Mouse (Mus musculus): ENCODE measurements around the gene Qrich1.

Qrich1 gene

DNA sequence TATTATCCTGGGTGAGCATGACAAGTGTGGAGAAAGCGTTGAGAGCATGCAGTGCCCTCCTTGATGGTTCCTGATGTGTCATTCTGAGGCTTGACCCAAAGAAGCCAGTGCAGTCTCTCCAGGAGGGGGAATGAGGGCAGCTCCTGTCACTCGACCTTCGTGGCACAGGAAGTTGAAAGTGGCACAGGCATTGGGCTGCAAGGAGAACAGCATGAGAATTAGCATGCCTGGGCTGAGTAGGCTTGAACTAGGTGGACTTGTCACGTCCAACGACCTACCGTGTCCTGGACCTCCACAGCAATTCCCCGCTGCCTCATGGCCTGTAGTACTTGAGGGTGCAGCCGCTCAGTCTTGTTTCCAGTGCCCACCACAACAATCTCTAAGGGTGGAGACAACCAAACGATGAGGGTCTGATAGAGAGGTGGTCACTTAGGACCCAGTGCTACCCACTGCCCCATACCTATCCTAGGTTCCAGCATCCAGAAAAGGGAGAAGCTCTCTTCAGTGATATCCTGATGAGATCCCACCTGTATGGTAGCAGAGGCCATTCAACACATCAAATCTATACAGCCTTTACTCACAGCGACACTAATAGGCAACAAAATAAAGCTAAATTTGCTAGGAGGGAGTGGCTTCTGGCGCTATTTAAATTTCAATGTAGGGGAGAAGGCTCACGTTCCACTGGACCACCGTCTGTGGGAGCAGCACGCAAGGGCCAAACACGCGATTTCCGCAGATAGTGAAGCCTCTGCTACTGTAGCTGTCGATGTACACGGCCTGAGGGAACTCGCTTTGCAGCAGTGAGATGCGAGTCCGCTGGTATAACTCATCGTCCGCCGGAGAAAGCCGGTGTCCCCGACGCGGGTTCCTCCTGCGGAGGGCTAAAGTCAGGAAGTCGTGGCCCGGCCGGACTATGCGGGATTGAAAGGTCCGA lies 49.5 kb downstream of the Qrich1 start:
- DNase-seq, result no peak

DNA sequence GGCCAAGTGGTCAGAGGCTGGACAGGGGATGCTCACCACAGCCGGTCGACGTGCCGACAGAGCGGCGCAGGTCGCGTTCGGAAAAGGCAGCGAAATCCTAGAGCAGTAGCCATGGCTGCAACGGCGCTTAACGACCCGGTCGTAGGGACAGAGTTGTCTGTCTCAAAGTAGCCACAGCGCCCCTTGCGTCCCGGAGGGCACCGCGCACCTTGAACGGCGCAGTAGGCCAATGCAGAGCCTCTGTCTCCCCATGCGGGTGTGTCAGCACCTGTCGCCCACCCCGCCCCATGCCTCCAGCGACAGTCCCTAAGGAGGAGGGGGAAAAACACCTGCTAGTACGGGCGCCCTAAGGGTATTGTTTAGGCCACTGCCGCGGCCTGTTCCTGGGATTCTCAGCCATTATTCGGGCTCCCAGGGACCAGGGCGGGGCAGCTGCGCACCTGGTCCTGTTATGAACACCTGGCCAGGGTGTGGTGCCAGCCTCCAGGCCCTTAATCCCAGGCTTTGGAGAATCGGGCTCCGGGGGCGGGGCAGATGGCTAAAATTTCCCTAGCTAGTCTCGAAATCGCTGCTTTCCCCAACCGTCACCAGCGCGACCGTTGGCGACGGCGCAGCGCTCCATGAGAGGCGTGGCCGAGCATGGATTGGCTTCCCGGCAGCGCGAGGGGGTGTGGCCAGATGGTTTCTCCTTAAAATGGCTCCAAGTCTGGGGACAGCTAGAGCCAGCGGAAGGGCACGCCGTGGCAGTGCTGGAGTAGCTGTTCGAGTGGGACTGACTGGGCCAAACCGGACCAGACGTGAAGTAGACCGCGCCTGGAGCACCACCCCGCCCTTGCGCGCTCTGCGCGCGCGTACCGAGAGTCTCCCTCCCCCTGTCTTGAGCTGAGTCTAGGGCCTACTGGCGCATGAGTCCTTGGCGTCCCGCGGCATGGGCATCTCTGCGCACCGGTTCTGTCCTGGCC lies 50.5 kb downstream of the Qrich1 start, which contains the start of gene Ndufaf3:
TSS of gene Ndufaf3 (minus strand) at position 620 of the 962 bp plus-strand sequence.
- peak; percentile 98 for DNase-seq

DNA sequence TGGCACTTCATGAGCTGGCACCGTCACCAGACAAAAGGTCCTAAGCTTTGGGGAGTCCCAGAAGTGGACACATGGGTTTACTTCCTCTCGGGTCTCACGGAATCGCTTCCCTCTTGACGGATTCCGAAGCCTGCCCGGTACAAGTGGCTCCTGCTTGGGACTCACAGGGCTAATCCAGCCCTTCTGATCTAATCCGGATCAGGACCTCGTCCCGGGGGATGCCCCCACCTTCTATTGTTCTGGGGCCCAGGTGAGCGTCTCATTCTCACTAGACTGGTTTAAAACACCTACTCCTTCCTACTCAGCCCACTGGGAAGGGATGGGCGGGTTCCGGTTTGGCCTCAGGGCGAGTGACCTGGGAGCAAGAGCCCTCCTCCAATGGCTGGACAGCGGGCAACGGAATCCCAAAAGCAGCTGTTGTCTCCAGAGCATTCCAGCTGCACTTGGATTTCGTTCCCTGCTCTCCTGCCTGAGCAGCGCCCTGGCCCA lies 51.4 kb downstream of the Qrich1 start:
- DNase-seq, result peak; percentile 36

DNA sequence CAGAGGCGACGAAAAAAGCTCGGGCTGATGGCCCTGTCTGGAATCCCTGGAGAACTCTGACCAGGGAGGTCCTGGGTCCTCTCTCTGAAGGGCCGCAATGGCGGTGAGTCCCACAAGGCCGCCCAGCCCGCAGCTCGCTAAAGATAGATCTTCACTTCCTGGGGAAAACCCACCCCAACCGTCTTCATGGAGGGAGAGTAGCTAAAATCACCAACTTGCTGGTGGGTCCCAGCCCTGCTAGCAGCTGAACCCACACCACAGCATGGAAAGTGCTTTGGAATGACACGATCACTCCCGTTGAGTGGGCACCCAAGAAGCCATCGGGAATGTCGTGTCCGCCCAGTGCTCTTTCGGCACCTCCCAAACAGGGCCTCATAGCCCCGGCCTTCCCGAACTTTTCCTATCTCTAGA lies 51.9 kb downstream of the Qrich1 start:
- no peak for DNase-seq

DNA sequence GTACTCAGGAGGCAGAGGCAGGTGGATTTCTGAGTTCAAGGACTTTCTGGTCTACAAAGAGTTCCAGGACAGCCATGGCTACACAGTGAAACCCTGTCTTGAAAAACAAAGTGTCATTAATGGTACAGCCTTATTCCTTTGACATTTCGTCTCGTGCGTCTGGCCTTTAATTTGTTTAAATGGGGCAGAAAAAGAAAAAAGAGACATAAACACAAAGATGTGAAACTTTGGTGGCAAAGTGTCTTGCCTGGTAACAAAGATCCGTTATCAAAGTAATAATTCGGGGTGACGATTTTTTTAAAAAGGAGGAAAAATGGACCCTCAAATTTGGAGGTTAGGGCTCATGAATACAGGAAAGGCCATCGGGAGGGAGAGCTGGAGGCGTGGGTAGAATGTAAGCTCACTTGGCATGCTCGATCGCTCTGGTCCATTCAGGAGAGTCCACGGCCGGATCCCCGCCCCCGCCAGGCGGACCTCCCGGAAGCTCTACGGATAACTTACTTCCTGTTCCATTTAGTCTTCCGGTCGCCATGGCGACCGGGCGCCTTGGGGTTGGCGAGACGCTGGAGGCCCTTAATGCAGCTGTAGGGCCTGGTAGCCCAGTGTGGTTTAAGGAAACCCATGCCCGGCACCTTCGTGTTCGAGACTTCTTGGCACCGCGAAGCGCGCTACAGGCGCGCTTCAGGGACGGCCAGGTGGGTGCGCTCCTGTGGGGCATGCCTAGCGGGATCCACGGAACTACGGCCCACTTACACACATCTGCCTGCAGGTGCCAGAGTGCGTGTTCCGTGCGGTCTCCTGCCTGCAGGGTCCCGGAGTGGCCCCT lies 53.0 kb downstream of the Qrich1 start, which contains the start of gene Dalrd3:
TSS of gene Dalrd3 (plus strand) at position 506 of the 826 bp plus-strand sequence.
- DNase-seq, result peak; percentile 91

DNA sequence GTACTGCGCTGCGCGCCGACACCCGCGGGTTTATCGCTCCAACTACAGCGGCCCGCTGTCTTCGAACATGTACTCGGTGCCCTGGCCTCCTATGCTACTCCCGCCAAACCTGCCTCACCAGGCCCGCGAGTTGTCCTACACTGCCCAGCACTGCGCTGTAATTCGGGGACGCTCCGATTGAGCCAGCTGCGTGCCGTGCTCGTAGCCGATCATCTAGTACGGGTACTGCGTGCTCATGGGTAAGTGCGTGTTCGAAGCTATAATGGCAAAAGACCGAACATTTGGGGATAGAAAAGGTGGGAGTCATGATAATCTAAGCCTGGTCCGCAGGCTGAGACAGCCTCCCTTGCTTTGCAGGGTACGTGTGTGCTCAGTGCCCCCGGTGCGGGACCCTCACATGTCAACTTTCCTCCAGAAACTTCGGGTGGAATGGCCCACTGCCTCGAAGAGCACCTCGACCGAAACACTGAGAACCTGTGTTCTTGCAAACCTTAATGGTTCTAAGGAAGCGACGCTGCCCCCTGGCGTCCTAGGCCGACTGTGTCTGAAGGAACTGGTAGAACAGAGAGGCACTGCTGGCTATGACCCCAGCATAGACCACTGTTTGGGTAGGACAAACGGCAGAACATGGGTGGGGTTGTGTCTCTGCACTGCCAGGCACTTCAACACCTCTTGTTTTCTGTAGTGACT lies 53.7 kb downstream of the Qrich1 start:
- peak; percentile 85 for DNase-seq

DNA sequence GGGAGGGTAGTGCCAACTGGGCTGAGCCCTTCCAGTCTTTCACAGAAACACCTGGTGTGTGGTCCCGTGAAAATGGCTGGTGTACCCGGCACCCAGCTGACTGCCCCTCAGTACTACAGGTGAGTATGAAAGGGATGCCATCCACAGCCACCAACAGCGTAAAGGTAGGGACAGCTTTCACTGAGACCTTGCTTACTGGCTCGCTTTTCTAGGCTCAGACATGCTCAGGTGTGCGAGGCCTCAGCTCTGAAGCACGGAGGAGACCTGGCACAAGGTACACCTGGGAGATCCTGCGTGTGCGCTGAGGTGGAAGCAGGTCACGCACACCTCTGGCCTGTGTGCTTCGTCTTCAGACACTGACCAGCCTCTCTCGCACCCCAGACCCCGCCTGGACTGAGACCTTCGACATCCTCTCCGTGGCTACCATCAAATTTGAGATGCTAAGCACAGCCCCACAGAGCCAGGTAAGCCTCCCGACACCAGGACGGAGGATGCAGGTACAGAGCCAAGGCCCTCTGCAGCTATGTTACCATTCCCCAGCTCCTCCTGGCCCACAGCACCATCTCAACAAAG lies 54.9 kb downstream of the Qrich1 start:
- no peak for DNase-seq

DNA sequence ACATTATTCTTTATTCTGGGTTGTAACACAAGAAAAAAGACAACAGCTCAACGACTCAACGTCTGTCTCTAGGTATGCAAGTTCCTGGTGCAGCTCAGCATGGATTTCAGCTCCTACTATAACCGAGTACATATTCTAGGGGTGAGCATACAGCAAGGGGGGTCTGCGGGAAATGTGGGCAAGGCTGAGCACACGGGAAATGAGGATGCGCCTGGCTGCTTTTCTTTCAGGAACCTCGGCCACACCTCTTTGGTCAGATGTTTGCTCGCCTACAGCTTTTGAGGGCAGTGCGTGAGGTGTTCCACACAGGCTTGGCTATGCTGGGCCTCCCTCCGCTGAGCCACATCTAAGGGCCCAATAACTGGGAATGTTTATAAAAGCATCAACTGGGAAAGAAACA lies 55.7 kb downstream of the Qrich1 start:
- DNase-seq, result no peak

DNA sequence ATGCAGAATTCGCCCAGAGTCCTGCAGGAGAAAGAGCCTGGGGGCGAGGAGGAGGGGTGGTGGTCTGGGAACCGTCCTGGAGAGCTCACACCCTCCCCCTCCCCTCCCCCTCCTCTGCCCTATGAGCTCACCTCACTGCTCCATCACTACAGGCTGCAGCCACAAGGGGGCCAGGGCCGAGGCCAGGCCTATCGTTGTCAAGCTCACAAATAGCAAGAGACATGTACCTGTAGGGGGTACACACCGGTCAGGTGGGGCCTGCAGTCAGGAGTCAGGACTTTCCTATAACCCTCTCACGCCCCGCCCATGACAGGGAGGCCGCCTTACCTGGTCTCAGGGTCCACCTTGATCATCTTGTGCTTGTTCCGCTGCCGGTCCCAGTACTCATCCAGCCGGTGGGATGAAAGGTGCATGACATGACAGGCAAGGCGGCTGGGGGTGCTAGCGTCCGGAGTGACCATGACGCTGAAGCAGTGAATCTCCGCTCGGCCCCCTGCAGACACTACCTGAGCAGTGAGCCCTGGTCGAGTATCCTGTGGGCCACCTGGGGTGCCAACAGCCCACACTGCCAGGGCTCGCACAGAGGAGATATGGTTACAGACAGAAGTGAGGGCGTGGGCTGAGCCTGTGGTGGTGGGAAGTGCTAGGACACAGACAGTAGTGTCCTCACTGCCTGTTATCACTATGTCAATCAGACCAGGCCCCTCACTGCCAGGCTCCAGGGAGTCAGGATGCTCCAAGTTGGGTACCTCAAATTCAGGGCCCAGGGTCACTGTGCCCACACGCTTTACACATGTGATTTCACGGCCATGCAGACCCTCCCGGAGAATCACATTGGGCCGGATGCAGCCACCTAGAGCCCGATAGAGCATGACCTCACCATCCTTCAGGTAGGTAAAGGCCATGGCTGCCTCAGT lies 57.4 kb downstream of the Qrich1 start:
- DNase-seq, result peak; percentile 52

DNA sequence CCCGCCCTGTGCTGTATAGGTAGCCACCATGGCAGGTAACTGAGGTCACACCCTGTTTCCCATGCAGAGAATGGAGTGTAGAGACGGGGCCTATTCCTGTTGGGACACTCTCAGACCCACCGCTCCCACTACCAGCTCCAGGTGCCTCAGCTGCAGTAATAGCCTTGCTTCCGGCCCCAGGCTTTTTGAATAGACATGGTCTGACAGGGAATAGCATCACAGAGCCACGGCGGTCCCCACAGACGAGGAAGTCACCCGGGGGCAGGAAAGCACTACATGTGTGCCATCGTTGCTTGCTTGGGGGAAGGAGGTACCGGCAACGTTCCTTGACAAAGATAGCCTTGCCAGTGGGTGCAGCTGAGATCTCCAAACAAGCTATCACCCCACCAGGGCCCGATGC lies 58.3 kb downstream of the Qrich1 start:
- DNase-seq, result no peak

DNA sequence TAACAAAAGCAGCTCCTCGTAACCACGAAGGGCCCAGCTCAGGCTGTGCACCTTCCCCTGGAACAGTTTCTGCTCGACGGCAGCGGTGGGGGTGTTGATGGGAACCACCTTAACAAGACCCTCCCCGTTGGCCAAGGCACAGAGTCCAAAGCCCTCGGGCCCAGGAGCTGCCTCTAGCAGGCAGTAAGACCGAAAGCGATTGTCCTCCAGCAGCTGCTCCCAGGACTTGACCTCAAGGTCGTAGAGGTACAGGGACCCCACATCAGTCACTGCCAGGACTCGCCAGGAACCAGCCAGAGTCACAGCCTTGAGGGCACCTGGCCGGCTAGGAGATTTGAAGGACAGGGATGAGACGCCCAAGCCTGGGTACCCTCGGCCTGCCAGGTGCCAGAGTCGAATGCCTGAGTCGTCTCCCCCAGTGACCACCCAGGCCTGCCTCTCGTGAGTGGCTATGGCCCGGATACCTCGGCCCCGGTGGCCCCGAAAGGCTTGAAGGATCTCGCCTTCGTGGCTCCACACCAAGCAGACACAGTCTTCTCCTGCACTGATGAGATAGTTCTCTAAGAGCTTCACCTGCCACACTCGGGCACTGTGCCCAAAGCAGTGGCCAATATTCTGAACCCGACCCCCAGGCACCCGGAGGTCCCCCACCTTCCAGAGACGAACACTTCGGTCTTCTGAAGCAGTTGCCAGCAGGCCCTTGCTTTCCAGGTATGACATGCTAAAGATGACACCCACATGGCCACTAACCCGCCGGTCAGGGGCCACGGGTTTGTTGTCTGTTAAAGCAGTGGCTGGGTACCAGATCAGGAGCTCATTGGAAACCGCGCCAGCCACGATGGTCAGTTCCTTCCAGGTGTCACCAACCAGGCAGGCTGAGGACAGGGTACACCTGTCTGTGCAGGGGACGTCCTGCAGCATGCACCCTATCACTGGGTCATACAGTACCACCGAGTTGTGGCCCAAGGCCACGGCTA lies 59.0 kb downstream of the Qrich1 start:
- no peak for DNase-seq

DNA sequence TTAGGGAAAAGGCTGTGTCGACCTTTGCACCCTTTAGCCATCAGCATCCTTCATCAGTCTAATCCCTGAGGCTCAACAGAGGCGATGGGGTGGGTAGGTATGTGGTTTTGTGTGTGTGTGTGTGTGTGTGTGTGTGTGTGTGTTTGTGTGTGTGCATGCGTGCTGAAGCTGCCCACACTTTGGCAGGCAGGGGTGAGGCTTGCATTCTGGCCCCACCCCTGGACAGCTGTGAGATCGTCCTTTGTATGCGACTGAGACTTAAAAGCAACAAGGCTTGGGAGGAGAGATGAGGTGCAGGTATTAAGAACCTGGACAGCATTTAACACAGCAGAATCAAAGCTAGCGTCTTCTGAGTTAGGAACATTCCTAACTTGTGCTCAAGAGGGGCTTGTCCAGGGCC lies 60.4 kb downstream of the Qrich1 start:
- DNase-seq, result no peak

DNA sequence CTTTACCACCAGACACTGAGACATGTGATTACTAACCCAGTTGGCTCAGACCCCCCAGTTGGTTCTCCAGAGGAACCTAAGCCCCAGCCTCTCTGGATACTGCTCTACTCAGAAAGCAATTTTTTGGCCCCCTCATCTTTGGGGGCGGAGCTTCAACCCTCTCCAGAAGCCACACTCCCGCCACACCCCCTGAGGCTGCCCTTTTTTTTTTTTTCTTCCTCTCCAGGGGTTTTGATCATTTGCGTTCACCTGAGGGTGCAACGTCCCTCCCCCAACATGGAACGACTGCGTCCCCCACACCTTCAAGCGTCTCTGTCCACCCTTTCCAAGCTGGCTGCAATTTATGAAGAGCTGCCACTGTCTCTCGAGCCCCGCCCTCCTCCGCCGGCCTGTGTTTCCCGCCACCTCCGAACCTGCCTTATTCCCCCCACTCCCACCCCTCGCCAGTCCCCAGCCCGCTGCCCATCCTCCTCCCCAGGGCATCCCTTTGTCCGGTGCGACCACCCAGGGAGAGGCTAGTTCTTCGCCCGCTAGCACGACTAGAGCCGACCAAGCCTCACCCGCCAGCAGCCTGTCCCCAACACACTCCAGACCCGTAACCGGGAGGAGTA lies 61.4 kb downstream of the Qrich1 start:
- peak; percentile 27 for DNase-seq

DNA sequence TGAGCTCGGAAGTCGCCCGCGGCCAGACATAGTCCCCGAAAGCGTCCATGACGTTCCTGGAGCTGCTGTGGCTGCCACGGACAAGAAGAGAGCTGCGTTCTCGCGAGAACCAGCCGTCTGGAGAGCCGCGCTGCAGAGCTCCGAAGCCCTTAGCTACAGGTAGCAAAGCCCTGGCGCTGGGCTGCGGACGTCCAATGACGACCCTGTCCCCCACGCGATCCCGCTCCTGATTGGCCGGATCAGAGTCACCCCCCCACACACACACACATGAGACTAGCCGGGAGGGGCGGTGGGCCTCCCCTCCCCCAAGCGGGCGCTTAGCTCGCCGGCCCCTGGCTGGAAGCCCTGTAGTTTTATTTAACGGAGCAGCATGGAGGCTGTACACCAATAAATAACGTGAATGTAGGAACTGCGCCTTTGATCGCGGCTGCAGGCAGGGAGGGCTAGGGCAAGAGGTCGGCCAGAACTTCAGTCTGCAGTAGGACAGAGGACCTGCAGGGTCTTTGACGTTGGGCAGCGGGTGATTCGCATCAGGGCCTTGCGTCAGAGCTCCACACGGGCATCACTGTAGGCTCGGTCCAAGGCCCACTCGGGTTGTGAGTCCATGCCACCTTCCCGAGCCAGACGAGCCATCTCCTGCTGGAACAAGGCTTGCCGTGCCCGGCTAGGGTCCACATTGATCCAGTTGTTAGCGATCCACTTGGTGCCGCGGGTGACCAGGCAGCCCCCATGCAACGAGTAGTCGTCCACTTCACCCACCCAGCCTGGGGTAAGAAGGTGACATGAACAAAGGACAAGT lies 62.1 kb downstream of the Qrich1 start, which contains the start of gene Wdr6:
TSS of gene Wdr6 (minus strand) at position 195 of the 799 bp plus-strand sequence.
- peak; percentile 89 for DNase-seq

DNA sequence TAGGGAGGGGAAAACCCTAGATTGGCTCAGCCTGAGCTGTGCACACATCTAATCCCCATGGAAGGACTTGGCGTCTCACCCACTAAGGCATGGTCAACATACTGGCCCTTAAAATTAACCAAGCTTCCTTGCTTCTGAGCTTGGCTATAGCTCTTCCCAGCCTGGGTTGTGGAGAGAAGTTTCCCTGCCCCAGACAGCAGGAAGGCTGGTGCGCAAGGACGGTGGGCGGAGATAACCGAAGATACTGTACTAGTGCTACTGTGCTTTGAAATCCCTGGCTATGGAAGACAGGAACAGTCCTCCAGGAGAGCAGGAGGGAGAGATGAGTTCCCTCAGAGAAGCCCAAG lies 62.7 kb downstream of the Qrich1 start:
- no peak for DNase-seq

DNA sequence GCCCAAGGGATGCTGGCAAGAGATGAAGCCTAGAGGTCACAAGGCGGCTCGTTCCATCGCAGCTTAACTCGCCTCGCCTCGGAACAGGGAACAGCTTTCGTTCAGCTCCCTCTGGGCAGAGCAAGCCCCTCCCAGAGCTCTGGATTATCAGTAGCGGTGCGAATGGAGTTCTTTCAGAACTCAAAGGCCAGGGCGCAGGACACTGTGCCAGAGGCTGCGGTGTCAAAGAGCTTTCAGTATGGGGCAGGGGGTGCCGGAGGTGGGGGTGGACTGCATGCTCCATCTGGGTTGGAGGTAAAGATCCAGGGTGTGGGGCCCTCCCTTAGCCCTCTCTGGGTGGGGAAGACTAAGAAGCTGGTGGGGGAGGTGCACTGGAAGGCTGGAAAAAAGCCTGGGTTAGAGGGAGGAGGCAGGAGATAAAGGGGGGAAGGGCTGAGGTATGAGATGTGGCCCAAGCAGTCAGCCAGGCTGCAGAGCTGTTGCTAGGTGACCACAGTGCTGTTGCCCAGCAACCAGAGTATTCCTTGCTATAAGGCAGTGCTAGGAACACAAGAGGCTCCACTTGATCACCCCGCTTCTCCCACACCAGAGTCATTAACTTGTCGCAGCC lies 71.1 kb downstream of the Qrich1 start:
- DNase-seq, result peak; percentile 21

DNA sequence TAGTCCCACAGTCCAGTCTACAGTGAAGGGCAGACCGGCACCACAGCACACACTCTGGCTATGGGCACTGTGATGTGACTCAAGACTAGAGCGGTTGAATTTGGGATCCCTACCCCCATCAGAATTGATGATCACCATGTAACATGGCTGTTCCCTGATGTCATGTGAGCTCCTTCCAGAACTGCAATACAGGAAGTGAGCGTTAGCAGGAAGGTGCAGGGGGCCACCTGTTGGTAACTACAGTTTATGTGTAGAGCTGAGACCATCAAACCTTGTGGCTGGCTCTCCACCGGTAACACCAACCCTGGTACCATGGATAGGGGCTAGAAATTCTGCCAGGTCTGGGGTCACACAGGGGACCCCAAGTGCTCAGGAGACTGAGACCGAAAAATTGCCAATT lies 72.6 kb downstream of the Qrich1 start:
- DNase-seq, result no peak

All from kidney, adult 18-20 months (tissue).